Mouse (Mus musculus) adrenal gland, postnatal 4 days (tissue): ENCODE measurements around the gene Prr5. TPM values are rescaled to one million over a fixed set of nuclear protein-coding genes. Genes with fewer than 3 reads are reported as not detected.

Experiments
- DNase-seq, 2 experiments: peaks; one replicate each; pipeline ENCODE4 v3.0.0; 2021 to 2022; ENCODE audit warnings: low spot score in 2 of 2, mixed read lengths in 2 of 2
- total RNA-seq, 2 experiments: library from RNA; stranded (reverse); gene quantifications; 2 replicates each; pipeline ENCODE4 v1.2.3; 2021

Gene Prr5
- total RNA-seq, 2 experiments from 2014 or later = 15.3 to 17.6 TPM

DNA sequence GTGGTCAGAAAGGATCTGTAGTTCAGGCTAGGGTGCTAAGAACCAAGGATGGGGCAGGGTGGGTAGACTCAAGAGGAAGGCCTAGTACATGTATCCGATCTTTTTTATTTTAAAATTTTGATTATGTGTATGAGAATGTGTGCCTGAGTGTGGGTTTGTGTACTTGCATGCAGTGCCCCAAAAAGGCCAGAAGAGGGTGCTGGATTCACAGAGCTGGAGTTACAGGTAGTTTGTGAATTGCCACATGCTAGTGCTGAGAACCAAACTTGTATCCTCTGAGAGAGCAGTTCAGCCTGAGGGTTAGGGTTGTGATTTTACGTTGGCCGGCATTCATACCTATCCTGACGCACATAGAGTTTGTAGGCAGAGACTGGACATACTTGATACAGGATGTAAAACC is 9.7 kb downstream of the Prr5 start:
- DNase-seq = no peak

DNA sequence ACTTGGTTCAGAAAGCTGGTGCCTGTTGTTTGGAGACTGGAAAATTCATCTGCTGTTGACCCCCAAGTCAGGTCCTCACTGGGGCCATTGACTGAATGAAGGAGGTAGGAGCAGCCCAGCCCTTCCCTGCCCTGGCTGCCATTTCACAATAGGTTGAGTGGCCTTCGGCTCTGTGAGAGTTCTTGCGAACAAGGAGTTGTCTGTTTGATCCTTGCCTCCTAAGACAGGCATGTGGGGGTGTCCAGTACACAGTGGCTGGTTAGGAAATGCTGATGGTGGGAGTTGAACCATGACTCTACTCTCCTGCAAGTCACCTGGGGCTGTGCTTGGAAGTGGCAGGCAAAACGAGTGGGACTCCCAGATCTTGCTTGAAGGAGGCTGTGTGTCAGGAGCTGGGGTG is 10.4 kb downstream of the Prr5 start:
- no peak for DNase-seq

DNA sequence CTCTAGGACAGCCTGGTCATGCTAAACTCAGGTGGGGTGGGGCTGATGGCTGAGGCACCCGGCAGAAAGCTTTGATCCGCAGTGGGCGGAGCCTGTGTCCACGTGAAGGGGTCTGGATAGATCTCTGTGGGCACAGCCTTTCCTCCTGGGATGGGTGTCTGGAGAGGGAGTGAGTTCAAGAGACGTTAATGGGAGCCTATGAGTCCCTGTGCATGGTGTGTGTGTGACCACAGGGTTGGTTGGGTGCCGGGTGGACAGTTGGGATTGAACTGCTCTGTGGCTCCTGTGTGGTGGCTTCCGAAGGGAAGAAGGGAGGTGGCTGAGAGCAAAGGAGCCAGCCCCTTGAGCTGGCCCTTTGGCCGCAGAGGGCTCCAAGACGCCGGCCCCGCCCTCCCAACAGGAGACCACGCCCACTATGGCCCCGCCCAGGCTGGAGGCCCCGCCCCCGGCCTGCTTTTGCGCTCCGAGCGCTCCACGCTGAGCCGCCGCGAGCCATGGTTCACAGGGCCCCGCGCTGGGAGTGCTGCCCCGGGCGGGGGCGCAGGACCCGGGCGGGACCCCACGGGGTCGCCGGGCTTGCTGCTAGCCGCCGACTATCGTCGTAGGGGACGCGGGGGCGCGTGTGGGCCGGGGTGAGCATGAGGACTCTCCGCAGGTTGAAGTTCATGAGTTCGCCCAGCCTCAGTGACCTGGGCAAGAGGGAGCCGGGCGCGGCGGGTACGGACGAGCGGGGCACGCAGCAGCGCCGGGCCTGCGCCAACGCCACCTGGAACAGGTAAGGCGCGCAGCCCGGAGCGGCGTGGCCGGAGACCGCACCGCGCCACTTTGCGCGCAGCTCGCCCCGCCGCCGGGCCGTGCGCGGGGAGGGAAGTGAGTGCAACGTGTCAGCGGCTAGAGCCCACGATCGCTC is 11.4 kb downstream of the Prr5 start:
- peak; percentile 82 to 89 for DNase-seq

DNA sequence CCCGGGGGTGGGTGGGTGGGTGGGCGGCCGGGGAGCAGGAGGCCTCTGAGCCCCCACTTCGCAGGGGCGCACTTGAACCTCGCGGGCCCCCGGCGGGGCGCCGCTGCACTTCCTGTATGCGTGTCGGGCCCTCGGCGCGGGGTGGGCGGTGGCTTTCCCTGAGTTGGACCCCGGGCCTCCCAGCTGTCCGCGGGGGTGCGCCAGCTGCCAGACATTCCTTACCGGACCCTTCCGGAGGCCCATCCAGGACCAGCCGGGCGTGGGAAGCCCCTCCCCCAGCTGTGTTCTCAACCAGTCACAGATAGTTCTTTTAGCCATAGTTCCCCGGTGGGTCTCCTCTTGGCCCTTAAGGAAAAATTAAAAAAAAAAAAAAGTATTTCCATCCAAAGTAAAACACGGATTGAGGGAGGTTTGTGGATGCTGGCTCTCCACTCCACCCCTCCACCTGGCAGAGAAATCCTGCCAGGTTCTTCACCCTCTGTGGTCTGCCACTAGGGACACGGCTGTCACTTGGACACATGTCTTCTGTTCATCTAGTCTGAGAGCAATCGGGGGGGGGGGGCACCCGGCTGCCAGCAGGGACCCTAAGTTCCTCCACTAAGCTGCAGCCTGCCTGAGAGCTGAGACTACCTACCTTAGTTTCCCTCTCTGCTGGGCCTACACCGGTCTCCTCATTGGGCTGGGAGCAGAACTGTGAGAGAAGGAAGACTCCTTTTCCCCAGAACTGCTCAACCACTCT is 12.2 kb downstream of the Prr5 start:
- DNase-seq = no peak

DNA sequence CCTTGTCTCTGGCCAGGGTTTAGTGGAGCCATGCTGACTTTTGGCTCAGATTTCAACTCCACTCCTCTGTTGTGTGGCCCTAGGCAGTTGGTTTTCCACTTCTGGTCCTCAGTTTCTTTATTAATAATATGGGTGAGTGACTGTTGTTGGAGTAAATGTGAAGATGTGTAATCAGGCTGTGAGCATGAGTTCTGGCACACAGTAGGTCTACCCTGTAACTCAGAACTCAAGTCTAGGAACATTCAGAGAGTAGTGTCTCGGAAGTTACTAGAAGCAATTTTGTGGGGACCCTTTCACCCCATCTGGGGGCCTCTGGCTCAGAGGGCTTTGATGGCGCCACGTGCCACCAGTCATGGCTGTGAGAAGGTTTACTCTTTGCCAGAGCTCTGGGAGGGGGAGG is 12.8 kb downstream of the Prr5 start:
- no peak for DNase-seq

DNA sequence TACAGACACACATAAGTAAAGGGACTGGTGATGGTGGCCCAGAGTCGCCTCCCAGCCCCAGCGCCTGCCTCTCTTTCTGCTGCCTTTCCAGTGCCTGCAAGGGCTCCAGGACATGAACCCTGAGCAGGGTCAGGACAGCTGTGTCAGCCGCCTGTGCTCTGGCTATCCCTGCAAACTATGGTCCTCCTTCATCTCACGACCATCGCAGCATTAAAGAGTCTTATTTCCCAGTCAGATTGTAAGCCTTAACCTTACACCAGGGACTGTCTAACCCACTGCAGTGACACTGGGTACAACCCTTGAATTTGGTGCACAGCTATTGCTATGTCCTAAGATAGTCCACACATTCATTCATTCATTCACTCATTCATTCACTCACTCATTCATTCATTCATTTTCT is 13.4 kb downstream of the Prr5 start:
- DNase-seq = no peak

DNA sequence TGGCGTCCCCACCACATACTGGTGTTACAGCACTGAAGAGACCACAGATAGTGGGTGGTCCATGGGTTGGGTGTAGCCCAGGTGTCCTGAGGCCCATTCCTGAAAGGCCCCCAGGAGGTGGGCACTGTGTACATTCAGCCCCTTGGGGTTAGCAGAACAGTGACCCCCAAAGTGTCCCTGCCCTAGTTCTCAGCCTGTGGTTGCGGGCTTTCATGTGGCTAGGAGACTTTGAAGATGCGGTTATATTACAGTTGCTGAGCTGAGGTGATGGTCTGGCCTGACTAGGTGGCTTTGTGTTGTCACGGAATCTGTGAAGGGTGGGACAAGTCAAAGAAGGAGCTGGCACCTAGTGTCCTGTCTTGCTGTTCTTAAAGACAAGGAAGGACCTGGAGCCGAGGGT is 15.1 kb downstream of the Prr5 start:
- no peak for DNase-seq

DNA sequence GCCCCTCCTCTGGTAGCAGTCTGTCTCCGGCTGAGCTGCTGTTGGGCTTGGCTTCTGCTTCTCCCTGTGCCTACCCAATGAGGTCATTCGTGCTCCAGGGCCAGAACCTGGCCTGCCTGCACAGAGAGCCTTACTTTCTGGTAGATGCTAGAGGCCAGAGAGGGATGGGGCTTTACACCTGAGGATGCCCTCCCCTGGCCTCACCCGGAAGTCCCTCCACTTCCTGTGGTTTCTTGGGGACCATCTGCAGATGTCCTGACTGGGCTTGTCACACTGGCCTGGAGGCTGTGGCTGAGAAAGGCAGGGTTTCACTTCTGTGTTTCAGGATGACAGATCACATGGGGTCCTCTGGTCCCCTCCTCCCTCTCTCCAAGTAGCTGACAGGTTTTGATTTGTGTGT is 16.0 kb downstream of the Prr5 start:
- no peak for DNase-seq

DNA sequence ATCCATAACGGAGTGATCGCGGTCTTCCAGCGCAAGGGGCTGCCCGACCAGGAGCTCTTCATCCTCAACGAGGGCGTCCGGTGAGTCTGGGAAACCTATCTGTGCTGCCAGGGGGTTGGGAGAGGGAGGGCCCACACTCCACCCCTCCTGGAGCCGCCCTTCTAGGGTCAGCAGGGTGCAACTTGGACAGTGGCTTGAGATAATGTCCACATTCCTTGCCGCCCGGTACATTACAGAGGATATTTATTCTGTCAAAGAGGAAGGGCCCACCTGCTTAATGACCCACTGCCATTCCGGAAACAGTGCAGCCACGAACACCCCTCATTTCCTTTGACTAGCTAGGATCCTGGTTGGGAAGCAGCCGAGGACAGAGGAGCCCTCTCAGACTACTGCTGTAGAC is 18.5 kb downstream of the Prr5 start:
- no peak for DNase-seq

DNA sequence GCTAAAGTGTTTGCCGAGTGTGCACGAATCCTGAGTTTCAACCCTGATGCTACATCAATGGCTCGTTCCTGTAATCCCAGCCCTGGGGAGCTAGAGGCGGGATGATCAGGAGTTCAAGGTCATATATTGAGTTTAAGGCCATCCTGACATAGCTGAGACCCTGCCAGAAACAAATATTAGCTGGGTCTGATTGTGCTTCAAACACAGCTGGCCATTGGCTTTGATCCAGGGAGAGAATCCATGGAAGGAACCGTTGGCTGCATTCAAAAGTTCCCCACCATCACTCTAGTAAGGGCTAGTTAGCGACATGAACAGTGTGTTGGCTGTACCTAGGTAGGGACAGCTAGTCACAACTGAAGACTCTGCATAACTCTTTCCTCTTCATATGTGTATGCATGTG is 19.9 kb downstream of the Prr5 start:
- no peak for DNase-seq

DNA sequence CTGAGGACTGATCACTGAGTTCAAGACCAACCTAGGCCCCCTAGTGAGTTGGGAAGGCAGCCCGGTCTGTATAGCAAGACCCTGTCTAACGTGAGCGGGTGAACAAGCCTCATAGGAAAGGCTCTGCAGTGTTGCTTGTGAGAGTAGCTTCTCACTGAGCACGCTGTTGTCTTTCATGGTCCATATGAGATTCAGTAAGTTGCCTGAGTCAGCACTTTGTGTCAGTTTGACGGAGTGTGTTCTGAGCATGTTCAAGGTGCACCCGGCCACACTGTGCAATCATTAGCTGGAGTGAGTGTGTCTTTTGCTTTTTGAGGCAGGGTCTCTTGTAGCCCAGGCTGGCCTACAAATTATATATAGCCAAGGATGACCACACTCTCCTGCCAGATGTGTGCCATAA is 22.1 kb downstream of the Prr5 start:
- no peak for DNase-seq

DNA sequence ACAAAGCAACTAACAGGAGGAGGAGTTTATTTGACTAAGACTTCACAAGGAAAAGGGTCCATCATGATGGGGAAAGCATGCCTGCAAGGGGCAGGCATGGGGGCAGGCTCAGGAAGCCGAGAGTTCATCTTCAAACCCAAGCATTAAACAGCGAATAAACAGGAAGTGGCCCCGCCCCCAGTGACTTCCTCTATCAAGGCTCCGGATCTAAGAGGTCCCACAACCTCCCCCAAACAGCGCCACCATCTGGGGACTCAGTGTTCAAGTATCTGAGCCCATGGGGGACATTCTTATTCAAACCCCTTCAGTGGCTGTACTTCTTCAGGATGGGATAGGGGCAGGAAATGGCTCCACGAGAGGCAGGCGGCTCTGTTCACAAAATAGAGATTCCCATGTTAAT is 23.2 kb downstream of the Prr5 start:
- DNase-seq = no peak

DNA sequence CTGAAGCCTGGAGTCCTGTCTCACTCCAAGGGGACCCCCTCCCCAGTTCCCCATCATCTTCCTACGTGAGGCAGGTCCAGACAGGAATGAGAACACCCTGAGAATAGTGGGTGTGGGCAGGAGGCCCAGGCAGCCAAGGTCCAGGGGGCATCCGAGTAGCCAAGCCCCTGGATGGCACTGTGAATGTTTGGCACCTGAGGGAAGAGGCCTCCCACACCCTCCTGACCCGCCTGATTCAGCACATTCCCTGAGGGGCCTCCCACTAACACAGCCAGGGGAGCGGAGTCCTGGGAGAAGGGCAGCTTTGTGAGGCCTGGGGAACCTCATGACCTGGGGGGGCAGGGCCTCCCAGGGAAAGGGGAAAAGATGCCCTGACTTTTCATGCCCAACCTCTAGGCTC is 26.6 kb downstream of the Prr5 start:
- DNase-seq = no peak

DNA sequence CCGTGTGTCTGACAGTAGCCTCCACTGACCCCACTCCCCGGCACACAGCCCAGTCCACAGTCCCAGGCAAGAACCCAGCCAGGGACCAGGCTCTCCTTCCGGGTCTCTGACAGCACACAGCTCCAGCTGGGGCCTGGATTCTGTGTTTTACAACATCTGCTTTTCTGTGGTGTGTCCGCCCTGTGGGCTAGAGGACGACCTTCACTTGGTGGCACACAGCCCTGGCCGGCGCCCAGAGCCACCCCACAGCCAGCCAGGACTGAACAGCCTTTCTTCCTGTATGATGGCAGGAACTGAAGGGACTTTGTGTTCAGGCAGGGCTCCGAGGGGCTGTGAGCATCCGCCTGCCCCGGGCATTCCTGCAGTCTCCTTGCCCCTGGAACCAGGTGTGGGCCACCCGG is 28.2 kb downstream of the Prr5 start:
- DNase-seq = peak in 1 of 2 experiments; percentile 23

DNA sequence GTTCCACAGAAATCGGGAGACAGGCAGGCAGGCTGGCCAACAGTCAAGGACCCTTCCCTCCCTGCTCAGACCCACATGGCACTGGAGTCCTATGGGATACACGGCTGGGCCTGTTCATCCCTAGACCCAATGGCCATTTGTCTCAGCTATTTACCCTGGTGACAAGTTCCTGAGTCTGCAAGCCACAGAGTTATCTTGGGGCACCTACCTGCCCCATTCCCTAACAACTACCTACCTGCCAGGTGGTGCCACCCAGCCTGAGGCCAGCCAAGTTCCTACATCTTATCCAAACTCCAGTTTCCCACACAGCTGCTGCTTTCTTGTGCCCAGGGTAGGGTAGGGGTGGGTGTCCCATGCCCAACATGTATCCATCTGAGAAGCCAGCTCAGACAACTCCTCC is 28.8 kb downstream of the Prr5 start:
- DNase-seq = no peak

DNA sequence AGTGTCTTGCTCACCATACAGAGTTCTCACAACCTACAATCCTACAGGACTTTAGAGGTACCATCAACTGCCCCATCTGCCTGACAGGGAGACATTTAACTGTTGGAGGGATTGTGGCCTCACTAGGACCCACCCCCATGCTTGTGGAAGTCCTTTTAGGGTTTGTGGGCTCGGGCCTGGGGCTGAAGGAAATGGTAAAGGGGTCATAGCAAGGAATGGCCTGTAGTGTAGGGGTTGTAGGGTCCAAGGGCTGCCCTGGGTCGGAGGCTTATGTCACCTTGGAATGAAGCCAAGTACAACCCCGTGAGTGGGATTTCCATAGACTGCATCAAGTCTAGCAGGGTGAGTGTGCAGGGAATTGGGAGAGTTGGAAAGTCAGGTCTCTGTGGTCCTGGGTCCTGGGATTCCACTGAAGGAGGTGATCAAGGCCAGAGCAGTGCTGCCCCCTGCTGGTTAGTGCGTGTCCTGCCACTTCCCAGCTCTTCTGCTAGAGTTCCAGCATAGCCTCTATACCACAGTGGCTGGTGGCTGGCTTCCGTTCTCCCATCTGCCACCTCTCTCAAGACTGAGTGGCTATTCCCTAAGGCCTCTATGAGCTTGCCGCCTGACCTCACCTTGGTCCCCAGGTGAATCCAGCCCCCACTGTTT is 30.9 kb downstream of the Prr5 start:
- peak; percentile 39 to 56 for DNase-seq

DNA sequence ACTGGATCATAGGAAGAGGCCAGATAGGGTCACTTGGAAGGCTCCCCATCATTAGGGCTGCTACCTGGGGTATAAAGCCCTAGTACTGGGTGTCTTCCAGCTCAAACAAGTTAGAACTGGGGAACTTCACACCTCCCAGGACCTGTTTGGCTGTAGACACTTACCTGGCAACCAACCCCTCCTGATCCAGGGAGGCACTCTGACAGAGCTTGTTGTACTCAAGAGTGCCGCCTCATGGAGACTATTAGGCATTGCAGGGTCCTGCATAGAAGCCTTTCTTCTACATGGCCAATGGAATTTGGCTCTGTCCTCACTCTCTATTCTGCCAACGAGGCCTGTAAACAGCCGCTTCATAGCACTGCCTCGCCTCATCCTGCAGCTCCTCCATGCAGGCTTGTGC is 32.5 kb downstream of the Prr5 start:
- DNase-seq = no peak

DNA sequence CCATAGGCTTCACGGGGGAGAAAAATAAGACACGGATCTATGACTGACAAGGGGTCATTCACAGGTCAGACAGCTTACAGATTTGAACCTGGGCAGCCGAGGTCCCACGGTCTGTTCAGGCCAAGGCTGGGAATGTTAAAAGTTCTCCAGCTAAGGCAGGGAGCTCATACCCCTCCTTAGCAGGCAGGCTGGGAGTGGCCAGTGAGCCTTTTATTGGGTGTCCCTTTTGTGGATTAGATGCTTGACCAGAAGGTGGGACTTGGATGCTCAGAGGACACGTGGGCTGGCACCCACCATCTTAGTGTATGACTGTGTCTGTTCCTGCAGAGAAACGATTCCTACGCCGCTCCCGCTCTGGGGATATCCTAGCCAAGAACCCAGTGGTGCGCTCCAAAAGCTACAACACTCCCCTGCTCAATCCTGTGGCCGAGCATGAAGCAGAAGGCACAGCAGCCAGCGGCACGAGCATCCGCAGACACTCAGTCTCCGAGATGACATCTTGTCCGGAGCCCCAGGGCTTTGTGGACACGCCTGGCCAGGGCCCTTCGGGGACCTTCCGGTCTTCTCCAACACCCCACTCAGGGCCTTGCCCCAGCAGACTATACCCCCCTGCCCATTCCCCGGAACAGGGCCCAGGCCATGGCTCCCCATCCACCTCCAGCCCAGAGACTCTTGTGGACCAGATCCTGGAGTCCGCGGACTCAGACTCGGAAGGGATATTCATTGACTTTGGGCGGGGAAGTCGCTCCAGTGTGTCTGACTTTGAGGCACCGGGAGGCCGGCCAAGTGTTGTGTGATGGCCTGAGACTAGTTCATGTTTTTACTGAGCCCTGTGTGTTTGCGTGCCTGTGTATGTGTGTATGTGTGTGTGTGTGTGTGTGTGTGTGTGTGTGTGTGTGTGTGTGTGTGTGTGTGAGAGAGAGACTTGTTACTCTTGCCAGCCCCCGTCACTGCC is 33.2 kb downstream of the Prr5 start:
- DNase-seq = no peak

DNA sequence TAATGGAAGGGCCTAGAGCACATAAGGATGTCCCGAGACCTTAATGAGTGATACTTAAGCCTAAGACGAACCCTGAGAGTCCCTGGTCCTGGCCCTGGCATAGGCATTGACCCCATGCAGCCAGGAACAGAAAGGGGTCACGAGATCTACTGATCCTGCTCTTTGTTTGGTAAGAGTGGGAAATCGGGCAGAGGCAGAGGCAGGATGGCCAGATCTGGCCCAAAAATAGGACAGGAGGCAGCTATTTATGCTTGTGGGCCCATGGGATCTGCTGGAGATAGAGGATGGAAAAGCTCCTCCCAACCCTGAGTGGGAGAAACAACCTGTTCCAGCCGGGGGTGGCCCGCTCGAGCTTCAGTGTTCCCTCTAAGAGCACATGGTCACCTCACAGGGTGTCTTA is 34.6 kb downstream of the Prr5 start:
- DNase-seq = no peak

DNA sequence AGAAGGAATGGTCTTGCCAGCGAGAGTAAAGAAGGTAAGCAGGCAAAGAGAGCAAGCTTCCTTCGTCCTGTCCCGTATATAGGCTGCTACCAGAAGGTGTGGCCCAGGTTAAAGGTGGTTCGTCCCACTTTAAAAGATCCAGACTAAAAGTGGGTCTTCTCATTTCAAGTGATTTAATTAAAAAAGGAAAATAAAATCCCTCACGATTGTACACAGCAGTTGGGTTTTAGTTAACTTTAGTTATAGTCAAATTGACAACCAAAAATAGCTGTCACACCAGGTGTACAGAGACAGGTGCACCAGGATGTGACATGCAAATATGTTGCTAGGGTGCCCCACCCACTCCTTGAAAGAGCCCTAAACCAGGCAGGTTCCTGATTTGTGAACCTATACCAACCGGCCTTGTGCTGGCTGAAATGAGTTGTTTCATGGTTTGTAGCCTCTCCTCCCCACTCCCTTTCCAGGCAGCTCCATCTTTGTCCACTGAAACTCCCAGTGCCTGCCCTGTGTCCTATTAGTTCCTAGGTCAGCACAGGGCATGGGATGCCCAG is 36.0 kb downstream of the Prr5 start:
- DNase-seq = no peak
